Mouse (Mus musculus): Measurements from ENCODE around the gene Dnase1l1. TPM values are rescaled to one million over a fixed set of nuclear protein-coding genes. Genes with fewer than 3 reads are reported as not detected.

The Dnase1l1 gene
- polyA plus RNA-seq, 1 experiment from 2014 or later, result 5.8 TPM

GRCm38 (mm10) chrX:74298348-74298747 is 16.2 kb upstream of the Dnase1l1 start:
- ATAC-seq (ENCODE audit: insufficient number of reproducible peaks, low FRiP score, low TSS enrichment, low read depth) (no peak), DNase-seq (ENCODE audit: low spot score) (no peak)
- no peaks in the 10 kb centered on the region for H3K4me1 ChIP-seq (ENCODE audit: control insufficient read depth, insufficient read depth, low read length)
- H3K36me3 ChIP-seq (ENCODE audit: control insufficient read depth, insufficient read depth, low read length), result no peaks in the 10 kb centered on the region
- H3K27ac ChIP-seq (replicated peaks; ENCODE audit: low read depth, low read length), result no peak overlapping the region
- 85% methylated on average over 1 of the region's 1 CpGs for WGBS
- H3K4me3 ChIP-seq (ENCODE audit: low read depth, low read length), result no peak overlapping the region
- H3K9ac ChIP-seq (ENCODE audit: low read length), result no peak overlapping the region
- H3K4me2 ChIP-seq (ENCODE audit: low read depth, severe bottlenecking), result no peak overlapping the region
- H3K9me3 ChIP-seq (ENCODE audit: control insufficient read depth, low read length), result no peaks in the 10 kb centered on the region
- H3K27me3 ChIP-seq (ENCODE audit: control insufficient read depth, insufficient read depth, low read length), result no peaks in the 10 kb centered on the region

GRCm38 (mm10) chrX:74296538-74297448 is 14.7 kb upstream of the Dnase1l1 start, which contains the start of gene Atp6ap1:
Gene Atp6ap1 (plus strand): TSS chrX:74297097.
- Histone ChIP-seq H3K36me3 (ENCODE audit: control insufficient read depth, insufficient read depth, low read length) (no peaks in the 10 kb centered on the region), H3K4me3 (ENCODE audit: low read depth, low read length) (peak within 1 kb of the TSS; percentile 59), H3K4me2 (ENCODE audit: low read depth, severe bottlenecking) (peak within 1 kb of the TSS; percentile 55), H3K27me3 (ENCODE audit: control insufficient read depth, insufficient read depth, low read length) (no peaks in the 10 kb centered on the region), H3K9me3 (ENCODE audit: control insufficient read depth, low read length) (no peaks in the 10 kb centered on the region), H3K9ac (ENCODE audit: low read length) (peak within 1 kb of the TSS; percentile 66), H3K27ac (replicated peaks; ENCODE audit: low read depth, low read length) (no peak within 1 kb of the TSS), H3K4me1 (ENCODE audit: control insufficient read depth, insufficient read depth, low read length) (no peaks in the 10 kb centered on the region)
- WGBS, result 17% methylated on average over 36 of the region's 37 CpGs
- DNase-seq (ENCODE audit: low spot score) (peak; percentile 91), ATAC-seq (ENCODE audit: insufficient number of reproducible peaks, low FRiP score, low TSS enrichment, low read depth) (peak; percentile 98)

- H3K9me3 ChIP-seq (ENCODE audit: control insufficient read depth, low read length), result no peaks in the 10 kb centered on the region
- H3K27me3 ChIP-seq (ENCODE audit: control insufficient read depth, insufficient read depth, low read length), result no peaks in the 10 kb centered on the region
- H3K36me3 ChIP-seq (ENCODE audit: control insufficient read depth, insufficient read depth, low read length), result no peaks in the 10 kb centered on the region
- no peak overlapping the region for H3K4me2 ChIP-seq (ENCODE audit: low read depth, severe bottlenecking)
- H3K9ac ChIP-seq (ENCODE audit: low read length), result no peak overlapping the region
- H3K4me1 ChIP-seq (ENCODE audit: control insufficient read depth, insufficient read depth, low read length), result no peaks in the 10 kb centered on the region
- DNase-seq (ENCODE audit: low spot score) (no peak), ATAC-seq (ENCODE audit: insufficient number of reproducible peaks, low FRiP score, low TSS enrichment, low read depth) (no peak)
- no peak overlapping the region for H3K4me3 ChIP-seq (ENCODE audit: low read depth, low read length)
- 80% methylated on average over 4 of the region's 4 CpGs for WGBS
- no peak overlapping the region for H3K27ac ChIP-seq (replicated peaks; ENCODE audit: low read depth, low read length)
Observed at GRCm38 (mm10) chrX:74293431-74293830, 11.3 kb upstream of the Dnase1l1 start.

- no peaks in the 10 kb centered on the region for H3K9me3 ChIP-seq (ENCODE audit: control insufficient read depth, low read length)
- H3K9ac ChIP-seq (ENCODE audit: low read length), result peak overlapping the region; percentile 70
- H3K27me3 ChIP-seq (ENCODE audit: control insufficient read depth, insufficient read depth, low read length), result no peaks in the 10 kb centered on the region
- H3K27ac ChIP-seq (replicated peaks; ENCODE audit: low read depth, low read length), result no peak overlapping the region
- H3K36me3 ChIP-seq (ENCODE audit: control insufficient read depth, insufficient read depth, low read length), result no peaks in the 10 kb centered on the region
- DNase-seq (ENCODE audit: low spot score) (no peak), ATAC-seq (ENCODE audit: insufficient number of reproducible peaks, low FRiP score, low TSS enrichment, low read depth) (peak; percentile 10; the same call in 1 of the 2 replicates)
- peak overlapping the region; percentile 60 for H3K4me3 ChIP-seq (ENCODE audit: low read depth, low read length)
- WGBS, result 50% methylated on average over 5 of the region's 5 CpGs
- no peaks in the 10 kb centered on the region for H3K4me1 ChIP-seq (ENCODE audit: control insufficient read depth, insufficient read depth, low read length)
- peak overlapping the region; percentile 63 for H3K4me2 ChIP-seq (ENCODE audit: low read depth, severe bottlenecking)
Observed at GRCm38 (mm10) chrX:74283092-74283437, 928 bp upstream of the Dnase1l1 start.

- Histone ChIP-seq H3K9me3 (ENCODE audit: control insufficient read depth, low read length) (no peaks in the 10 kb centered on the region), H3K4me2 (ENCODE audit: low read depth, severe bottlenecking) (peak overlapping the region; percentile 63), H3K27ac (replicated peaks; ENCODE audit: low read depth, low read length) (no peak overlapping the region), H3K4me1 (ENCODE audit: control insufficient read depth, insufficient read depth, low read length) (no peaks in the 10 kb centered on the region), H3K27me3 (ENCODE audit: control insufficient read depth, insufficient read depth, low read length) (no peaks in the 10 kb centered on the region), H3K9ac (ENCODE audit: low read length) (peak overlapping the region; percentile 70), H3K36me3 (ENCODE audit: control insufficient read depth, insufficient read depth, low read length) (no peaks in the 10 kb centered on the region), H3K4me3 (ENCODE audit: low read depth, low read length) (peak overlapping the region; percentile 60)
- DNase-seq (ENCODE audit: low spot score) (peak; percentile 81), ATAC-seq (ENCODE audit: insufficient number of reproducible peaks, low FRiP score, low TSS enrichment, low read depth) (peak; percentile 71)
- 18% methylated on average over 39 of the region's 39 CpGs for WGBS
Observed at GRCm38 (mm10) chrX:74282395-74283091, 406 bp upstream of the Dnase1l1 start.

- H3K27me3 ChIP-seq (ENCODE audit: control insufficient read depth, insufficient read depth, low read length), result no peaks in the 10 kb centered on the region
- ATAC-seq (ENCODE audit: insufficient number of reproducible peaks, low FRiP score, low TSS enrichment, low read depth), result no peak
Observed at GRCm38 (mm10) chrX:74281041-74281731, 951 bp downstream of the Dnase1l1 start.

GRCm38 (mm10) chrX:74277916-74278315 is 4.2 kb downstream of the Dnase1l1 start:
- no peak overlapping the region for H3K4me3 ChIP-seq (ENCODE audit: low read depth, low read length)
- ATAC-seq (ENCODE audit: insufficient number of reproducible peaks, low FRiP score, low TSS enrichment, low read depth) (no peak), DNase-seq (ENCODE audit: low spot score) (no peak)
- no peak overlapping the region for H3K9ac ChIP-seq (ENCODE audit: low read length)
- H3K4me2 ChIP-seq (ENCODE audit: low read depth, severe bottlenecking), result no peak overlapping the region
- no peaks in the 10 kb centered on the region for H3K9me3 ChIP-seq (ENCODE audit: control insufficient read depth, low read length)
- H3K27ac ChIP-seq (replicated peaks; ENCODE audit: low read depth, low read length), result no peak overlapping the region
- H3K4me1 ChIP-seq (ENCODE audit: control insufficient read depth, insufficient read depth, low read length), result no peaks in the 10 kb centered on the region
- H3K27me3 ChIP-seq (ENCODE audit: control insufficient read depth, insufficient read depth, low read length), result no peaks in the 10 kb centered on the region
- H3K36me3 ChIP-seq (ENCODE audit: control insufficient read depth, insufficient read depth, low read length), result no peaks in the 10 kb centered on the region; the same call in 1 of the 2 replicates
- WGBS, result 67% methylated on average over 6 of the region's 8 CpGs

More at GRCm38 (mm10) chrX:74281041-74281731, 951 bp downstream of the Dnase1l1 start:
- peak overlapping the region; percentile 63 for H3K4me2 ChIP-seq (ENCODE audit: low read depth, severe bottlenecking)
- H3K9me3 ChIP-seq (ENCODE audit: control insufficient read depth, low read length), result no peaks in the 10 kb centered on the region
- H3K4me3 ChIP-seq (ENCODE audit: low read depth, low read length), result peak overlapping the region; percentile 60
- peak overlapping the region; percentile 52; the same call in 1 of the 2 replicates for H3K27ac ChIP-seq (replicated peaks; ENCODE audit: low read depth, low read length)
- peak overlapping the region; percentile 40; the same call in 1 of the 2 replicates for H3K9ac ChIP-seq (ENCODE audit: low read length)
- DNase-seq (ENCODE audit: low spot score), result no peak
- 17% methylated on average over 14 of the region's 14 CpGs for WGBS
- no peaks in the 10 kb centered on the region for H3K36me3 ChIP-seq (ENCODE audit: control insufficient read depth, insufficient read depth, low read length)
- H3K4me1 ChIP-seq (ENCODE audit: control insufficient read depth, insufficient read depth, low read length), result no peaks in the 10 kb centered on the region
